Mouse (Mus musculus) large intestine, adult 2 months (tissue): ENCODE measurements around the gene Crip2. TPM values are rescaled to one million over a fixed set of nuclear protein-coding genes. Genes with fewer than 3 reads are reported as not detected.

Experiments
- DNase-seq: peaks from one replicate; pipeline ENCODE4 v3.0.0-alpha.2; 2012; ENCODE audit warnings: low read depth, low spot score
- WGBS: fragments of 180-500 bp; shearing (Covaris S2); methylation state at CpG from one replicate; pipeline ENCODE4 v1.1.7; 2018; 5-methylcytosine and 5-hydroxymethylcytosine counted together
- polyA plus RNA-seq: library from polyadenylated mRNA; depleted of rRNA; stranded (reverse); fragments of >200 nt; gene quantifications from 2 replicates; pipeline ENCODE4 v1.2.3, GENCODE M21; 2012

Gene Crip2
- polyA plus RNA-seq, 1 experiment: 87.2 TPM

DNA sequence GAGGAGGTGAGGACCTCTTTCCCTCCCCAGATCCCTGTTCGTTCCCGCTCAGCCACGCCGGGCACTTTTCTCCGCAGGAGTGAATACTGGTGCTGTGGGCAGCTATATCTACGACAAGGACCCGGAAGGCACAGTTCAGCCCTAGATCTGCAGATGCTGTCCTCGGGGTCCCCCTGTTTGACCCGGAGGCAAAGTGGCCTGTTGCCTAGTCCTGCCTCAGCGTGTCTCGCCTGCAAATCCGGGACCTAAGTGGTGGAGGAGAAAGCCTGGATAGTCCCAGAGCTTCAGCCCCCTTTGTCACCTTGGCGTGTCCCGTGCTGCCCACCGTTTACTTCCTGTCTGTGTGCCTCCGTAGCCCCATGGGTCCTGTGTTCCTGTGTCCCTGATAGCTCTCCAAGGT lies 4.8 kb downstream of the Crip2 start:
- 88% methylated on average over 16 of the region's 16 CpGs for WGBS
- DNase-seq: no peak

DNA sequence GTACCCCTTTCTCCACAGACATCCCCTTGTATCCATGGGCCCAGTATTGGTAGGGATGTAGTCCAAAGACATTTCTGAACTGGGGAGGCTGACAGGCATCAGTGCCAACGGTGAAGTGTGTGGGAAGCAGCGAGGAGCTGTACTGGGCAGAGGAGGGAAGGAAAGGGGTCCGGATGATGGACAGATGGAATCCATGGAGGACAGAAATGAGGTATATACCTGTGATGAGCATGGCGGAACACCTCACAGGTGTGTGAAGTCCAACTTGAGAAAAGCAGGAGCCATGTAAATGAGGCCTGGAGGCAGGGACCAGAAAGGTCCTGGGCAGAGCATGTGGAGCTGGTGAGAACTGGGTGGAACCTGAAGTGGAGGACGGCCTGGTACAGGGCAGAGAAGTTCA lies 5.6 kb downstream of the Crip2 start:
- DNase-seq: no peak
- 78% methylated on average over 5 of the region's 5 CpGs for WGBS

DNA sequence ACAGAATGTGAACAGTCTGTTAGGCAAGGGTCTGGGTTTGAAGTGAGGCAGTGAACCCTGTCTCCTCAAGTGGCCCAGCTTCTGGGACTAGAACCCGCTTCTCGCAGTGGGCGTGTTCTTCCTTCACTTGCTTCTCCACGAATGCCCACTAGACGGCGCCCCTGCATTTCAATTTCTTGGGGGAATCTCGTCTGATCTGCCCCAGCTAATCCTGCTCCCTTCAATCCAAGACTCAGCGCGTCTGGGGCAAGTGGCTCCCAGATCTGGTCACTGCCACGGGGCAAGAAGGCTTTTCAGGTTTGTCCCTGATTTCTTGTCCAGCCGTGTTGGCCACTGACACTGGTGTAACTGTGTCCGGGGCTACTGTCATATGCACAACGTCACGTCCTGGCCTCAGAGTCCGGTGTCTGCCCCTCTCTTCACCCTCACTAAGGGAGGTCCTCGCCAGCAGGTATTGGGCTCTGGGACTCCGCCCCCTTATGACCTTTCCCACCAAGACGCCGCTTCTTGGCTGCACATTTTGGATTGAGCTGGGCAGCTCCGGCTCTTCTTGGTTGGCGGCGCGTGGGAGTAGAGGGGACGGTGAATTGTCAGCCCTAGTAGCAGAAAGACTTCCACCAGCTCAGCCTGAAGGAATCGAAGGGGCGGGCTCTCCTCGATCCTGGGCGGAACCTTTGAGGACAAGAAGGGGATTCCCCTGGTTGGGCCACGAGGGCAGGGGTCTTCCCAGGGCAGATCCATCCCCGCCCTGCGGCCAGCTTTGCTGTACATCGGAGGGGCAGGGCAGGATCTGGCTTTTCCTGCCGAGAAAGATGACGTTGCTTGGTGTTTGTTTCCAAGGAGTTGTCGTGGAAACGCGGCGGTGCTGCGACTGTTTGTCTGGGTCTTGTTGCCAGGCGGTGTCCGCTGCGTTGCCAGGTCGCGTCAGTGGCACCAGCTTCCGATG lies 6.3 kb downstream of the Crip2 start, which contains the start of gene Crip1:
Gene Crip1 (plus strand): TSS at position 205 of the 946 bp plus-strand sequence.
- peak; percentile 68 for DNase-seq
- WGBS: 8% methylated on average over 45 of the region's 45 CpGs

DNA sequence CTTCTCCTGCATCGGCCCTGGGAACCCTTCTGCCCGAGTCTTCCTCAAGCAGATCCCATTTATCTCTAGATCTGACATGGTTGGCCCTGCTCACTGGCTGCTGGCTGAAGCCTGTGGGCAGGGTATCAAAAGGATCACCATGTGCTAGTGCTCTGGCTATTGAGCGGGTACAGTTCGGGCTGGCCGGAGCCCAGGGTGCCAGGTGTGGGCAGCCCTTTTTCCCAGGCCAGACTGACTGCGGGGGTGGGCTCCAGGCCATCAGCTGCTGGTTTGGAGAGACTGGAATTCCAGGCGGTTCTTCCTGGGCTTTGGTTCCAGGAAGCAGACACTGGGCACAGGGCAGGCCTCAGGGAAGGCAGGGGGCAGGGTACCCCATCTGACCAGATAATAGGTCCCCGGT lies 7.4 kb downstream of the Crip2 start:
- WGBS: 70% methylated on average over 8 of the region's 8 CpGs
- no peak for DNase-seq

DNA sequence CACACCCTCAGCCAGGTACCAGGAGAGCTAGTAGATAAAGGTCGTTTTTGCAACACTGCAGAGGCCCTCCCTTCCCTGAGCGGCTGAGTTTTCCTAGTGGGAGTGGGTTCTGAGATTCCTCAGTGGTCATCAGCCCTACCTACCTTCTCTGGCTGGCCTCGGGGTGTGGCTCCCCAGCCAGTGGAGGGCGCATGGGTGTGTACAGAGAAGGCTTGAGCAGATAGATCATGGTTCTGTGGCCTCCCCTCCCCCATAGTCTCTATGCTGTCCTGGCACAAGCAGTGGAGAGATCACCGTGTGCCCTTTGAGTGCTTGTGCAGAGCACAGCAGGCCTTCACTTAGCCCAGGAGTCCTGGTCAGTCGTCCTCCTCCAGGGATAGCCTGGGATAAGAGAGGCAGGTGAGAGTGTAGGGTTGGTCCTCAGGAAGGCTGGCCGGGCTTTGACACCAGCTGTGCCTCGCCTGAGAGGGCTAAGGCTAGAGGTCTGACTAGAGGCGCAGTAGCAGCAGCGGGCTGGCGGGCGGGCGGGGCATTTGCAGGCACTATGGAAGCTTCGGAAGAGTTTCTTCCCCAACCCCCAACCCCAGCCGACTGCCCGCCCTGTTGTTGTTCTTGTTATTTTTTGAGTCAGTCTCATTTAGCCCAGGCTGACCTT lies 8.5 kb downstream of the Crip2 start:
- 37% methylated on average over 16 of the region's 16 CpGs for WGBS
- DNase-seq: peak; percentile 75

DNA sequence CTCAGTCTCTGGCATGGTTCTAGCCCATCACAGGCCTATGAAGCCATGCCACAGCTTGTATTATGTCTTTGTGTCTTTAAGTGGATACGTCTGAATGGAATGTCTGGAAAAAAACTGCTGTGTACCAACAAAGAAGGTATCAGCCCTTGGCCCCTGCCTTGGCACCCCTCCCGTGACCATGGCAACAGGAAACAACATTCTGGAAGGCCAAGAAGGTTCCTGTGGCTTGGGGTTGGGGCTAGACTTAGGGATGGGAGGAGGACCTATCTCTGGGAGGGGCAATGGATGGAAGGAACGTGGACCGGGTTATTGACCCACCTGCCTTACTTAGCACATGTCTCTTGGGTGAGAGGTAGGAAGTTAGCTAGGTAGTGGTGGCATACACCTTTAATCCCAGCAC lies 9.3 kb downstream of the Crip2 start:
- DNase-seq: no peak
- WGBS: 55% methylated on average over 4 of the region's 4 CpGs

DNA sequence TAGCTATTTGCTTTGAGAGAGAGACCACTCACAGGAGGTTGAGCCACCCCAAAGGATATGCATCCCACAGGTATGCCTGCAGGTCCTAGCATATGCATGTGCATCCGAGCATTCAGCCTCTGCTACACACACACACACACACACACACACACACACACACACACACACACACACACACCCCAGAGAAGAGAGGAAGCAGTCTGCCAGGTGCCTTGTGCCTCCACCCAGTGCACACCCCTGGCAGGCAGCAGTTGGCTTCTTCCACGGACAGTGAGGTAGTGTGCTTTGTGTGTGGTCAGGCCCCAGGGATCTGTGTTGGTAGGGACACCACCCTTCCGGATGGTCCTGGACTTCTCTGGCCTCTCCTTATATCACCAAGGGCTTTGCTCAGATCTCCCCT lies 9.9 kb downstream of the Crip2 start:
- DNase-seq: no peak
- WGBS: 38% methylated on average over 3 of the region's 3 CpGs

DNA sequence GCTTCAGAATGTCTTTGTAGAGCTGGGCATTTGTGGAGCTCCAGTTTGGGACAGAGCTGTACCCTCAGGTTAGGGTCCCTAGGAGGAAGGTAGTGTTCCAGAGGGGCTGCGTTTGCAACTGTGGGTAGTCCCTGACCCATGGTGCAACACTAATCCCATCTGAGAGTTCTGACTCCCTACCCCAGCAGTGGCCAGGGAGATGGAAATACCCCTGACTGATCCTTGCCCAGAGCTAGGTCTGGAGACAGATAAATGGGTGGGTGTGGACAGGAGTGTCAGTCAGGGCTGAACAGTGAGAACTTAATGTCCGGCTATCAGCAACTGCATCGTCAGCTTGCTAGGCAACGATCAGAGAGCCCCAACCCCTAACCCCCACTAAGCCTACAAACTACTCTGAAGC lies 10.6 kb downstream of the Crip2 start:
- DNase-seq: no peak
- WGBS: 68% methylated on average over 4 of the region's 4 CpGs

DNA sequence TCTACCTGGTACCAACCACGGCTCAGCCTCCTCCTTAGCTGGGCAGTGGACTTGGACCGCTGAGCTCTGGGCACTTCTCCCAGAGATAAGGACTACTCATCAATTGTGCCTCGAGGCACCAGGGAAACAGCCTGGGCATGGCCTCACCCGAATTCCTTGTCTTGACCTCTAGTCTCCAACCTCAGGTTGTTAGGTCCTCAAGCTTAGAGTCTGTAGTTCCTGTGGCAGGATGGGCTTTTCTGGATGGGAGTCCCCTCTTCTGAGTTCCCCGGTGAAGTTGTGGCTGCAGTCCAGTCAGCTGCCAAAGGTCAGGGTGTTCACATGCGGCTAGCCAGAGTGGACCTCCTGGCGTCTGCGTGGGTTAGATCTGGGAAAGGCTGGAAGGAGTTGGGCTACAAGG lies 11.0 kb downstream of the Crip2 start:
- 32% methylated on average over 8 of the region's 8 CpGs for WGBS
- DNase-seq: no peak

DNA sequence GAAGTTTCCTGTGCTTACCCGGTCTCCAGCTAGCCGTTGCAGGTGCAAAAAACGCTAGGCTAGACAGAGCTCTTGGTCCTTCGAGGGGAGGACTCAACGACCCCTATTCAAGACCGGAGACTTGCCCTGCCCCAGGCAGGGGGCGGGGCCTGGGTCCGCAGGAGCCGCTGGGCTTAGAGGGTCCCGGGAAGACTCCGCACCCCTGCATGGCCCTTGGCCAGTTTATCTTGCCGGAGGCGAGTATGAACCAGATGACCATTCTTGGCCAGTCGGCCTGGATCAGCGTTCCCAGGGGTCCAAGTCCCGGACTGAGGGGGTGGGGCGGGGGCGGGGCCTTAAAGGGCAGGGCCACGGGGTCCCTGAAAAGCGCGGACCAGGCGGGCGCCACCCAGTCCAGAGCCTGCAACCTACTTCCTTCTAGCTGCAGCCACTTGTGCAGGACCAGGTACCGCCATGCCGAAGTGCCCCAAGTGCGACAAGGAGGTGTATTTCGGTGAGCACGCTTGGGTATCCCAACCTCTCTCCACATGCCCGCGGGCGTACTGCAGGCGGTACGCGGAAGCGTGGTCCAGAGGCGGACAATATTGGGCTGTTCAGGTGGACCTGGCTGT lies 11.7 kb downstream of the Crip2 start:
- DNase-seq: no peak
- WGBS: 0% methylated on average over 36 of the region's 36 CpGs

DNA sequence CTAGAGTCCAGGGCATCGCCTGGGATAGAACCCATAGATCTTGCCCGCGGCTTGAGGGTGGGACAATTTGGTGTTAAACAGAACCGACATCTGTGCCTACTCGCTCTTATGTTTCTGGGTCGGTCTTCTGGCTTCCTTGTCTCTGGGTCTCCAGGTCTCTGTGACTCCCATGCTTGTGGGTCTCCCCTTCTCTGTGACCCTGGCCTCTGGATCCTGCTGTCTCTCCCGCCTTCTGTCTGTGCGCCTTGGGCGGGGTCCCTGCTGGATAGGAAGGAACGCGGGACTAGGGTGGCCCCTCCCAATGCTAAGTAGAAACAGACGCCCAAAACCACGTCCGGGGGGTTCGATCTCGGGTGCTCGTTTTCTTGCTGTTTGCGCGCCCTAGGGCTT lies 12.2 kb downstream of the Crip2 start:
- no peak for DNase-seq

DNA sequence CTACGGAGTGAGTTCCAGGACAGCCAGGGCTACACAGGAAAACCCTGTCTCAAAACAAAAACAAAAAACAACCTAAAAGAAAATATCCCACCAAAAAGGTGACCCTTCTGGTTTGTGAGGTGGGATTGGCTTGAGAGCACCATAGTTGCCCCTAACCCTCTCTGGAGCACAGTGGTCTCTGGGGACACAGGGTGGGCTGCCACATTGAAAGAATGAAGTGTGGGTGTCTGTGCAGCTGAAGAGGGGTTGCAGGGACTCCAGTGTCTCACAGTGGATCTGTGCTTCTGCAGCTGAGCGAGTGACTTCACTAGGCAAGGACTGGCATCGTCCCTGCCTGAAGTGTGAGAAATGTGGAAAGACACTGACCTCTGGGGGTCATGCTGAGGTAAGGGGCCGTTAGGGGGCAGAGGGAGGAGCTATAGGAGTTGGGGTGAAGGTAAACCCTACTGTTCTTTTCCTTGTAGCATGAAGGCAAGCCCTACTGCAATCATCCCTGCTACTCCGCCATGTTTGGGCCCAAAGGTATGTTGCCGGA lies 13.0 kb downstream of the Crip2 start:
- no peak for DNase-seq
- WGBS: 64% methylated on average over 6 of the region's 6 CpGs

More for the DNA sequence above, 12.2 kb downstream of the Crip2 start:
- 6% methylated on average over 19 of the region's 19 CpGs for WGBS

DNA sequence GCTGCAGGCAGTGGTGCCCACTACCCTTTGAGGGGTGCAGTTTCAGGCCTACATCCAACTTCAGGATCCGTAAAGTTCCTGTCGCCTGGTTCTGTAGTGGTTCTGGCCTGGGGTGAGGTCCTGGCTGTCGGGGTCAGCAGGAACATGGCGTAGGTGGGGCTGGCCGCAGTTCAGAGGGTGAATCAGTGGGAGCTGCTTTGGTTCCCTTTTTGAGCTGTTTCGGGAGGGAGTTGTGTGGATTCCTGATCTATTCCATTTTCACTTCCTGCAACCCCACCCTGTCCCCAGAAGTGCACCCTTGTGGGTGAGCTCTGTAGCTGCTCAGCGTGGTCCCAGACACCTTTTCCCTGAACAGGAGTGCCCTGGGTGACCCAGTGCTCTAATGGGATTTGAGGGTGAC lies 13.9 kb downstream of the Crip2 start:
- DNase-seq: no peak
- 75% methylated on average over 7 of the region's 7 CpGs for WGBS

DNA sequence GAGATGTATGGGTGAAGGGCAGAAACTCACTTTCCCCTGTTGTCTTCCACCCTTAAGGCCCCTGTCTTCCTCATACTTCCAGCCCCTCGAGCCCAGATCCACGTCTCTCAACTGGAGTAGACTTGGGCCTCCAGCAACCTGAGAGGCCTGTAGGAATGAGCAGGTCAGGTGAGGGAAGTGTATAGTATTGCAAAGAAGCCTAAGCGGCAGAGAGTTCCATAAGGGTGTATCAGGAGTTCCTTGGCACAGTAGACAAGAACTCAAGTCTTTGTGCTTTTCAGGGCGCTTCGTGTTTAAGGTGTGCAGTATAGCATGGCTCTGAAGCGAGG lies 14.7 kb downstream of the Crip2 start:
- no peak for DNase-seq
- 33% methylated on average over 6 of the region's 6 CpGs for WGBS

DNA sequence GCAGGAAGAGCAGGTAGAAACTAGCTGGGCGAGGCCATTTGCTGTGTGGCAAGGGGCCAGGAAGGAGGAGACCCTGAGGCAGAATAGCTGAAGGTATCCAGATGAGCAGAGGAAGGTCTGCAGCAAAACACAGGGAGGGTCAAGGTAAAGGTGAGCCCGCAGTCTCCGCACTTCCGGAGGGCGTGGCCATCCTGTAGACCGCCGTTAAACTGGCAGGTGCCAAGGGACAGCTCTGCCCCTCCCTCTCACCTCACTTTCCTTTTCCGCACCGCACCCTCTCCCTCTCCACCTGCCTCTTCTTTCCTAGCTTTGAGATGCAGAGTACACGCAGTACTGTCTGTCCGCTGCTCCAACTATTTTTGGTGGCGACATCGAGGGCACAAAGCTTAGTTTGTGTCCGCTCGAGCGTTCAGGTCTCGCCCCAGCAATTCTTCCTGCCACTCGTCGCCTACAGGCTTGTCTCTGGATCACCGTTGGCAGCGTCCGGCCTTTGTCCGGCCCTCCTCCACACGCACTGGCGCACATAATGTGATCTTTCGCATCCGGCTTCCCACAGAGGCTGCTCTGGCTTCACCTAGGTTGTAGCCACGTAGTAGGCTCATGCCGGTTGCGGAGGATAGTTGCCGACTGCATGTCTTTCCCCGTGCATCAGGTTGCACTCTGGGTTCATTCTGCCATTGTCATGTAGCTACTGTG lies 15.2 kb downstream of the Crip2 start:
- peak; percentile 75 for DNase-seq
- 1% methylated on average over 32 of the region's 32 CpGs for WGBS

DNA sequence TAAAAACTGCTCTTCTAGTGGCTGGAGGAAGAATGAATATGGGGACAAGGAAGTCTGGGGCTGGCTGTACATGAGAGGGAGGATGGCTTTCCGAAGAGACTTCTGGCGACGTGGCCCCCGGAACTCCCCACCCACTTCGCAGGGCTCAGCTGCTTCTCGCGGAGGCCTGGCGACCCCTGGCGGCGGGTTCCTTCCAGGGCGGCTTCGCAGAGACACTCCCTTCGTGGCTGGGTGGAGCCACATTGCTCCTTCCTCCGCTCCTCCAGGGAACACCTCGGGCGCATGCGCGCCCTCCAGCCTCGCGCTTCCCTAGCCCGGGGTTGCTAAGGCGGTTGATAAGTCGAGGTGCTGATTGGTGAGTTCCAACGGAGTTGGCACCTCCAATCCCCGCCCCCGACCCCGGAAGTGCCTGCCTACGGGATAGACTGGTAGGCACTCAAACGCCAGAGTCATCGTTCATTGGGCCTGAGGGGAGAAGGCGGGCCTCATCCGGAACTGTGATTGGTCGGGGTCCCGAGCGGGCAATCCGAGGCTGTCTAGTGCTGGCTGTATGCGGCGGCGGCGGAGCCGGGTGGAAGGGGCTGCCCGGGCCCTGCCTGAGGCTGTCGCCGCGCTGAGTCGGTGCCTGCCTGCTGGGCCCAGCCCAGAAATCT lies 16.0 kb downstream of the Crip2 start, which contains the start of gene Tedc1:
Gene Tedc1 (plus strand): TSS at position 535 of the 653 bp plus-strand sequence.
- DNase-seq: peak; percentile 98
- under 1% methylated on average over 46 of the region's 46 CpGs for WGBS

DNA sequence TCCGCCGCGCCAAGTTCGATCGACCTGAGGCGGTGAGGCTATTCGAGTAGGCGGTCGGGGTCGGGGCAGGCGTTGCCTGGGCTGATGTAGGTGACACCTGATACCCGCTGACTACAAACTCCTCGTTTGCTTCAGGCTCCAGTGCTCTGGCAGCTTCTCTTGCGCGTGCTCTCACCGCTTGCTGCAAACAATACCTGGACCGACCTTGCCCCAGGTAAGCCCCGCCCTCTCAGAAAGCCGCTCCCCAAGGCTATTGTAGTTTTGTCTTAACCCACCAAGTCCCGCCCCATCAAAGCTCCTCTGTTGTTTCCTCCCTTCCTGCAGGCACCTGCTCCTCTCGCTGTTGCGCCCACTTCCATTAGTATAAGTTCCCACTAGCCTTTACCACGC lies 16.5 kb downstream of the Crip2 start:
- WGBS: 1% methylated on average over 23 of the region's 23 CpGs
- DNase-seq: no peak

DNA sequence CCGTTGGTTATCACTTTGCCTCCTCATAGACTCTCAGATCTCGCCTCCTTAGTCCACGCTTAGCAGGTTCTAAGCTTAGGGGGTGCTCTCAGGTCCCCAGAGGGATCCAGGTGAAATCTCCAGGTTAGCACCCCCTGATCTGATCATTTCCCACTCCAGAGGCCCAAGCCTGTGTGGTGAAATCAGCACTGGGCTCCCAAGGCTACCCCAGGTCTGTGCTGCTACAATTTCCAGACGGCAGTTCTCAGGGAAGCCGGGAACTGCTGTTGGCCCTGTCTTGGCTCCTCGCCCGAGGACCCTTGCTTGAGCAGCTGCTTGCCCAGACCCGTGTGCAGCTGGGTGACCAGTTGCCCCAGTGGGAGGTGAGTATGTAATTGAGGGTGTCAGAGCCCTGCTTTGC lies 17.0 kb downstream of the Crip2 start:
- 15% methylated on average over 8 of the region's 8 CpGs for WGBS
- no peak for DNase-seq

DNA sequence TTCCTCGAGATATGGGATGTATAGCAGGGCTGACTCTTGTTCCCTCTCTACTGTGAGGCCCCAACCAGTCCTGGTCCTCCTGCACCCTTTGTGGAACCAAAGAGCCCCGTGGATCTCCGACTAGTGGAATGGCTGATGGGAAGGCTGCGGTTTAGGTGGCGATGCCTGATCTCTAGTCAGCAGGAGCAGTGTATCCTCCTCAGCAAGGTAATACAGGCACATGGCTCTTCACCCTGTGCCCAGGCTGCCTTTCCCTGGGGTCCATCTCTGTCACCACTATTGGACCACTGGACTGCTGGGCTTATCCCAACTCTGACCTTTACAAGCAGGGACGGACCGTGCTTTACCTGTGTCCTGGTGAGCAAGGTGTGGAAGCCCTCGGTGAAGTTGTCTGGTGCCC lies 17.5 kb downstream of the Crip2 start:
- WGBS: 81% methylated on average over 8 of the region's 8 CpGs
- DNase-seq: no peak
